Mouse (Mus musculus): Measurements from ENCODE around the gene Tspan31.
"Not testable (repeated sequence)": the region's sequence is repeated elsewhere in the genome, so short reads cannot be mapped to it uniquely, and the experiment has no call there.

The Tspan31 gene

GRCm38 (mm10) chr10:127066519-127067018, 3.5 kb downstream of the Tspan31 start:
- DNase-seq (ENCODE audit: extremely low spot score, low spot score): no peak

- DNase-seq (ENCODE audit: extremely low spot score, low spot score): no peak
These were observed 4.1 kb downstream of the Tspan31 start for GRCm38 (mm10) chr10:127065981-127066380.

GRCm38 (mm10) chr10:127063913-127064870, 5.9 kb downstream of the Tspan31 start:
- DNase-seq (ENCODE audit: extremely low spot score, low spot score): peak; percentile 63

GRCm38 (mm10) chr10:127063239-127063872, 6.7 kb downstream of the Tspan31 start, which contains the start of gene Cdk4:
Gene Cdk4, plus strand, starts transcription at chr10:127063534.
- DNase-seq (ENCODE audit: extremely low spot score, low spot score): peak; percentile 100

GRCm38 (mm10) chr10:127062503-127062902, 7.6 kb downstream of the Tspan31 start:
- DNase-seq (ENCODE audit: extremely low spot score, low spot score): no peak

GRCm38 (mm10) chr10:127062101-127062500, 8.0 kb downstream of the Tspan31 start:
- DNase-seq (ENCODE audit: extremely low spot score, low spot score): not testable (repeated sequence)

GRCm38 (mm10) chr10:127061513-127061912, 8.6 kb downstream of the Tspan31 start:
- DNase-seq (ENCODE audit: extremely low spot score, low spot score): no peak

GRCm38 (mm10) chr10:127061085-127061484, 9.0 kb downstream of the Tspan31 start:
- DNase-seq (ENCODE audit: extremely low spot score, low spot score): no peak

GRCm38 (mm10) chr10:127059968-127060916, 9.8 kb downstream of the Tspan31 start, which contains the start of gene March9:
Gene March9, minus strand, starts transcription at chr10:127060184.
- peak; percentile 63 for DNase-seq (ENCODE audit: extremely low spot score, low spot score)

- DNase-seq (ENCODE audit: extremely low spot score, low spot score): no peak
These were observed 10.7 kb downstream of the Tspan31 start for GRCm38 (mm10) chr10:127059174-127059967.

- no peak for DNase-seq (ENCODE audit: extremely low spot score, low spot score)
These were observed 11.4 kb downstream of the Tspan31 start for GRCm38 (mm10) chr10:127058708-127059107.

GRCm38 (mm10) chr10:127058161-127058560, 11.9 kb downstream of the Tspan31 start:
- peak; percentile 84 for DNase-seq (ENCODE audit: extremely low spot score, low spot score)

GRCm38 (mm10) chr10:127056490-127056889, 13.6 kb downstream of the Tspan31 start:
- DNase-seq (ENCODE audit: extremely low spot score, low spot score): no peak

GRCm38 (mm10) chr10:127055406-127055805, 14.7 kb downstream of the Tspan31 start:
- no peak for DNase-seq (ENCODE audit: extremely low spot score, low spot score)

GRCm38 (mm10) chr10:127054646-127055045, 15.4 kb downstream of the Tspan31 start:
- no peak for DNase-seq (ENCODE audit: extremely low spot score, low spot score)

- no peak for DNase-seq (ENCODE audit: extremely low spot score, low spot score)
These were observed 20.0 kb downstream of the Tspan31 start for GRCm38 (mm10) chr10:127050119-127050474.

- peak; percentile 37 for DNase-seq (ENCODE audit: extremely low spot score, low spot score)
These were observed 20.5 kb downstream of the Tspan31 start for GRCm38 (mm10) chr10:127049395-127050118.

- peak; percentile 38 for DNase-seq (ENCODE audit: extremely low spot score, low spot score)
These were observed 21.3 kb downstream of the Tspan31 start for GRCm38 (mm10) chr10:127048608-127049394.

GRCm38 (mm10) chr10:127047954-127048353, 22.1 kb downstream of the Tspan31 start, which contains the start of gene Cyp27b1:
Gene Cyp27b1, plus strand, starts transcription at chr10:127048250.
- DNase-seq (ENCODE audit: extremely low spot score, low spot score): no peak
